Mouse (Mus musculus): ENCODE results near the gene Adipor2. TPM values are rescaled to one million over a fixed set of nuclear protein-coding genes. Genes with fewer than 3 reads are reported as not detected.
"Not testable (repeated sequence)": the region's sequence is repeated elsewhere in the genome, so short reads cannot be mapped to it uniquely, and the experiment has no call there.

Adipor2 gene
- polyA plus RNA-seq, 1 experiment from 2014 or later, result 45.0 TPM

DNA sequence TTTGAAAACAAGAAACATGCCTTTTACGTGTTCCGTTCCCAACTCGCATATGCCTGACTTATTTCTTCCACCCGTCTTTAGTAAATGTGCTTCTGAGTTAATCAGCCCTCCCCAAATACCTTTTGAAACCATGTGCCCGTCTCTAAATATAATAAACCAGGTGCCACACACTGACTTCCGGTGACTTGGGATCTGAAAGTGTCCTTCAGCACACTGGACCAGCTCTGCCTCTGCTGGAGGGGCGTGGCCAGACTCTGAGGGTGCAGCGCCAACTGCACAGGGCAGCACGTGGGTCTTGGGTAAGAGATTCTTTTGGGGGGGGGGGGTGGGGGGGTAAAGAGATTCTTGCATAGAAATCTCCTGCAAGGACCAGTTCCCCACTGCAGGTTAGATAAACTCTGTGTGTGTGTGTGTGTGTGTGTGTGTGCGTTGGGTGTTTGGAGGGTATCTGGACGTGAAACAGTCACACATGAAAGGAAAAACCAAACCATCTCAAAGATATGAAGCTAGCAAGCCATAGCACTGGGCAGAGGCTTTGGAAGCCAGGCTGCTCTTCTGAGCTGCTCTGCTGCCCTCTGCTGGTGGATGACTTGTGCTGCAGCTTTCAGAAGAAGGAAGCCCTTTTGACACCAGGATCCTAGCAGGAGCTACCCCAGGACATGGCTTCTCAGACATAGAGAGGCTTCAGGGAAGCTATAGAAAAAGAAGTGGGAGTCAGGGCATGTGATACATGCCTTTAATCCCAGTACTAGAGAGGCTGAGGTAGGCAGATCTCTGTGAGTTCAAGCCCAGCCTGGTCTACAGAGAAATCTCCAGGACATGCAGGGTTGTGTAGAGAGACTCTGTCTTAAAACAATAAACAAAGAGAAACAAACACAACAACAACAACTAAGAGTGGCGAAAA lies 26.5 kb upstream of the Adipor2 start:
- 49% methylated on average over 12 of the region's 12 CpGs for WGBS
- no peak; the same call in 1 of the 2 replicates for ATAC-seq (replicated peaks; ENCODE audit: low FRiP score)
- Histone ChIP-seq H3K27me3 (0 out of 2 replicates have a peak, but pooled peaks cover 4% of the 10 kb centered on the region), H3K4me1 (peaks cover 13% of the 10 kb centered on the region), H3K4me2 (no peak overlapping the region), H3K36me3 (no peaks in the 10 kb centered on the region), H3K9me3 (replicated peaks) (no peaks in the 10 kb centered on the region), H3K27ac (no peak overlapping the region), H3K4me3 (replicated peaks) (no peak overlapping the region), H3K9ac (no peak overlapping the region)

DNA sequence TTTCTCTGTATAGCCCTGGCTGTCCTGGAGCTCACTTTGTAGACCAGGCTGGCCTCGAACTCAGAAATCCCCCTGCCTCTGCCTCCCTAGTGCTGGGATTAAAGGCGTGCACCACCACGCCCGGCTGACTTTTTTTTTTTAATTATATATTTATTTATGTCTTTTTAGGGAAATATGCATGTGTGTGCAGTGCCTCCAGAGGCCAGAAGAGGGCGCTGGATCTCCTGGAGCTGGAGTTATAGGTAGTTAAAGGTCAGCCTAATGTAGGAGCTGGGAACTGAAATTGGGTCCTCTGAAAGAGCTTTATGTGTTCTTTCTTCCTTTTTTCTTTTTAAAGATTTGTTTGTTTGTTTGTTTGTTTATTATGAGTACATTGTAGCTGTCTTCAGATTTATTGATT lies 25.2 kb upstream of the Adipor2 start:
- not testable (repeated sequence) for H3K36me3 ChIP-seq; ATAC-seq (replicated peaks; ENCODE audit: low FRiP score); H3K27me3 ChIP-seq; H3K4me2 ChIP-seq; H3K9me3 ChIP-seq (replicated peaks); H3K9ac ChIP-seq; H3K27ac ChIP-seq; H3K4me3 ChIP-seq (replicated peaks)
- 81% methylated on average over 5 of the region's 5 CpGs for WGBS
- peaks cover 14% of the 10 kb centered on the region for H3K4me1 ChIP-seq

DNA sequence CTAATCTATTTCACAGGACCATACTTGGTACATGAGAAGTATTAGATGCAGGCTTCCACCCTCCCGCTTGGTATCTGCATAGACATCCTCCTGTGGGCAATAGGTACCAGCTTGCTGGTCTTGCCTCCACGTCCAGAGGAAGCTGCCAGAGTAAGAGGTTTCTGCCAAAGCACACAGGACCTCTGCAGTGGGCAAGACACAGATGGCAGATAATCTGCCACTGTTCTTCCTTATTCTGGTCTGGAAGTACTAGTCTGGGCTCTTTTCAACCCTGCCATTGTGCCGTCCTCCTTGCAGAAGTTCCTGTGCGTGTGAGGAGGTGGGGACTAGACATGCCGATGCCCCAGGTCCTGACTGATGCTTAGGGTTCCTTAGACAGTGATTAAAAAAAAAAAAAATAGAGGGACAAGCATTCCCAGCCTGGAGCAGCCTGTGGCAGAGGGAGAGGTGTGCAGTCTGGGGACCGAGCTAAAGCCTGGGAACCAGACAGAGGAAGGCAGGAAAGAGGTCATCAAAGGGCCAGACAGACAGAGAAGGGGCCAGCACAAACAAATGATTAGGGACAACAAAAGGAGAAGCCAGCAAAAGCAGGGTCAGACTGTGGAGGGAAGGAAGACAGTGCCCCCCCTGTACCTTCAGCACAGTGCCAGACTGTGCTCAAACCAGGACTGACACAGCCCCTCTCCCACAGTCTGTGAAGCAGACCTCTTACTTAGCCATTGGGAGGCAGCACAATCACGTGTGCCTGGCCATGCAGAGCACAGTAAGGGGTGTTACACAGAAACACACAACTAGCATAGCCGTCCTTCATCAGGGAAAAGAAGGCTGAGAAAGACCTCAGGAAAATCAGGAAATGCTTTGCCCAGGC lies 20.6 kb upstream of the Adipor2 start:
- Histone ChIP-seq H3K27ac (no peak overlapping the region), H3K9me3 (replicated peaks) (no peaks in the 10 kb centered on the region), H3K9ac (no peak overlapping the region), H3K27me3 (no peaks in the 10 kb centered on the region), H3K4me1 (peaks cover 10% of the 10 kb centered on the region), H3K4me3 (replicated peaks) (no peak overlapping the region), H3K4me2 (no peak overlapping the region), H3K36me3 (no peaks in the 10 kb centered on the region)
- 41% methylated on average over 8 of the region's 8 CpGs for WGBS
- ATAC-seq (replicated peaks; ENCODE audit: low FRiP score), result 0 out of 2 replicates have a peak, but pooled peaks have one; percentile 52

DNA sequence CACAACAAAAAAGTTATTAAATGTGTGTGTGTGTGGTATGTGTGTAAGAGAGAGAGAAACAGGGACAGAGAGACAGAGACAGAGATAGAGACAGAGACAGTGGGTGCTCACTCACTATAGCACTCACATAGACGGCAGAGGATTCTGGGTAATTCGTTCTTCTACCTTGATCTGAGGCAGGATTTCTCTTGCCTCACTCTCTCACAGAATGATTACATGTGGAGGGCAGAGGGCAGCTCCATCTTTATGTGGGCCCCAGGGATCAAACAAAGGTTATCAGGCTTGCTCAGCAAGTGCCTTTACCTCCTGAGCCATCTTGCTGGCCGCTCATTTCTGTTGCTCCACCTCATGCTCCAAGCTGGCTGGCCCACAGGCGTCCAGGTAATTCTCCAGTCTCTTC lies 16.9 kb upstream of the Adipor2 start:
- H3K27me3 ChIP-seq, result no peaks in the 10 kb centered on the region
- no peak overlapping the region for H3K9ac ChIP-seq
- 92% methylated on average over 4 of the region's 4 CpGs for WGBS
- no peak for ATAC-seq (replicated peaks; ENCODE audit: low FRiP score)
- peaks cover 16% of the 10 kb centered on the region for H3K4me1 ChIP-seq
- no peak overlapping the region for H3K27ac ChIP-seq
- no peaks in the 10 kb centered on the region for H3K9me3 ChIP-seq (replicated peaks)
- H3K4me3 ChIP-seq (replicated peaks), result no peak overlapping the region
- 0 out of 2 replicates have a peak, but pooled peaks cover under 1% of the 10 kb centered on the region for H3K36me3 ChIP-seq
- no peak overlapping the region for H3K4me2 ChIP-seq

DNA sequence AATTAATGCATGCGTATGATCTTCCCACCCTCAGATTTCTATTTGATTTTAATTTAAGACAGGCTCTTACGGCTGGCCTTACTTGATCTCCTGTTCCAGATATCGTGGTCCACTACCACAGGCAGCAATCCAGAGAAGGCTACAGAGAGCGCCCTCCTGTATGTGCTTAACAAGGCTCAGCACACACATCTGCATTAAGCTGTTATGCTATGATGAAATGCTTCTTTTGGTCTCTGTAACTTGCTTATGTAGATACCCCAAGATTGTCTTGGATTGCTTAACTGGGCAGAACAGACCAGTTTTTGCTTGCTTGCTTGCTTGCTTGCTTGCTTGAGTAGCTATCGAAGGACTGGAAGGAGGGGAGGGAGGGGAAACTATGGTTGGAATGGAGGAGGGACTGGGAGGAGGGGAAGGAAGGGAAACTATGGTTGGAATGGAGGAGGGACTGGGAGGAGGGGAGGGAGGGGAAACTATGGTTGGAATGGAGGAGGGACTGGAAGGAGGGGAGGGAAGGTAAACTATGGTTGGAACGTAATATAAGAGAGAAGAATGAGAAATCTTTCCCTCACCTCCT lies 14.3 kb upstream of the Adipor2 start:
- H3K4me1 ChIP-seq, result peaks cover 5% of the 10 kb centered on the region; the same call in 1 of the 2 replicates
- no peaks in the 10 kb centered on the region for H3K27me3 ChIP-seq
- no peaks in the 10 kb centered on the region for H3K9me3 ChIP-seq (replicated peaks)
- ATAC-seq (replicated peaks; ENCODE audit: low FRiP score), result peak; percentile 57
- H3K27ac ChIP-seq, result peak overlapping the region; percentile 61
- no peak overlapping the region for H3K4me3 ChIP-seq (replicated peaks)
- H3K36me3 ChIP-seq, result 0 out of 2 replicates have a peak, but pooled peaks cover 4% of the 10 kb centered on the region
- H3K9ac ChIP-seq, result no peak overlapping the region
- WGBS, result 67% methylated on average over 6 of the region's 6 CpGs
- H3K4me2 ChIP-seq, result no peak overlapping the region

DNA sequence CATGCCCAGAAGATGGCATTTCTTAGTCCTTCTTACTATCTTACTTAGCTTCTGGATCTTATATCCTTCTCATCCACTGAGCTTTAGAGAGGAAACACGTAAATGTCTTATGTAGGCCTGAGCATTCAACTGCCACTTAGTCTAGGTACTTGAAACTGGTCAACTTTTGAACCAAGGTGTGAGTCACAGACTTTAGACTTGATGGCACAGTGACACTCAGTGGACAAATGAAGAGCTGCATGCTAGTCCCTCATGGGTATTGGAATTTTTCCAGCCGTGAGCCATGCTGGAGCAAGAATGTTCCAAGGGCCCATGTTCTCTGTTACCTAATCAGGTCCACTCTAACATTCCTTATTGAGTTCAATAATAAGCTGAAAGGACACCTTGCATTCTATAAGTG lies 13.0 kb upstream of the Adipor2 start:
- Histone ChIP-seq H3K36me3 (0 out of 2 replicates have a peak, but pooled peaks cover 4% of the 10 kb centered on the region), H3K4me2 (no peak overlapping the region), H3K27me3 (no peaks in the 10 kb centered on the region), H3K27ac (no peak overlapping the region), H3K9ac (no peak overlapping the region), H3K4me1 (peaks cover 5% of the 10 kb centered on the region; the same call in 1 of the 2 replicates), H3K9me3 (replicated peaks) (no peaks in the 10 kb centered on the region), H3K4me3 (replicated peaks) (no peak overlapping the region)
- 0 out of 2 replicates have a peak, but pooled peaks have one; percentile 31 for ATAC-seq (replicated peaks; ENCODE audit: low FRiP score)
- 55% methylated on average over 2 of the region's 2 CpGs for WGBS

- H3K27me3 ChIP-seq, result no peaks in the 10 kb centered on the region
- no peak overlapping the region for H3K4me3 ChIP-seq (replicated peaks)
- 0 out of 2 replicates have a peak, but pooled peaks cover 4% of the 10 kb centered on the region for H3K36me3 ChIP-seq
- 98% methylated on average over 13 of the region's 13 CpGs for WGBS
- ATAC-seq (replicated peaks; ENCODE audit: low FRiP score), result no peak
- no peak overlapping the region for H3K4me2 ChIP-seq
- H3K9ac ChIP-seq, result no peak overlapping the region
- no peak overlapping the region for H3K27ac ChIP-seq
- no peaks in the 10 kb centered on the region for H3K9me3 ChIP-seq (replicated peaks)
- peaks cover 5% of the 10 kb centered on the region; the same call in 1 of the 2 replicates for H3K4me1 ChIP-seq
Observed at GRCm38 (mm10) chr6:119429311-119429710, 11.8 kb upstream of the Adipor2 start.

- H3K4me2 ChIP-seq, result no peak overlapping the region
- H3K27ac ChIP-seq, result no peak overlapping the region
- no peaks in the 10 kb centered on the region for H3K27me3 ChIP-seq
- H3K4me1 ChIP-seq, result peaks cover 5% of the 10 kb centered on the region; the same call in 1 of the 2 replicates
- ATAC-seq (replicated peaks; ENCODE audit: low FRiP score), result no peak
- H3K36me3 ChIP-seq, result 0 out of 2 replicates have a peak, but pooled peaks cover 4% of the 10 kb centered on the region
- H3K9ac ChIP-seq, result no peak overlapping the region
- H3K9me3 ChIP-seq (replicated peaks), result no peaks in the 10 kb centered on the region
- 84% methylated on average over 3 of the region's 3 CpGs for WGBS
- H3K4me3 ChIP-seq (replicated peaks), result no peak overlapping the region
Observed at GRCm38 (mm10) chr6:119428611-119429010, 11.1 kb upstream of the Adipor2 start.

DNA sequence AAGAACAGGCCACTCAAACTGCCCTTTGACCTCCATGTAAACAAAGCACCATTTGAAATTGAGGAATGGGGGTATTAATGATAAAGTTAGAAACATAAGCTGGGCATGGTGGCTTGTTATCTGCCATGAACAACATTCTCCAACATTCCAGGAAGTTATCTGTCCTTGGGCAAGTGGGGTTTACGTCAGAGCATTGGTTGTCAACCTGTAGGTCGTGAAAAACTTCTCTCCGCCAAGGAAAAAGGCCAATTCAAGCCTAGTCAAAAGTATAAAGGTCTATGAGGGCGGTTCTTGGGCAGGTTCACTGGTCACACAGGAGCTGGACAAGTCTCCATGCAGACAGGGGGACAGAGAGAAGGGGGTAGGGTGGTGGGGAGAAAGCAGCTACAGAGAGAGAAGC lies 3.5 kb upstream of the Adipor2 start:
- 87% methylated on average over 4 of the region's 4 CpGs for WGBS
- H3K27ac ChIP-seq, result no peak overlapping the region
- no peak for ATAC-seq (replicated peaks; ENCODE audit: low FRiP score)

DNA sequence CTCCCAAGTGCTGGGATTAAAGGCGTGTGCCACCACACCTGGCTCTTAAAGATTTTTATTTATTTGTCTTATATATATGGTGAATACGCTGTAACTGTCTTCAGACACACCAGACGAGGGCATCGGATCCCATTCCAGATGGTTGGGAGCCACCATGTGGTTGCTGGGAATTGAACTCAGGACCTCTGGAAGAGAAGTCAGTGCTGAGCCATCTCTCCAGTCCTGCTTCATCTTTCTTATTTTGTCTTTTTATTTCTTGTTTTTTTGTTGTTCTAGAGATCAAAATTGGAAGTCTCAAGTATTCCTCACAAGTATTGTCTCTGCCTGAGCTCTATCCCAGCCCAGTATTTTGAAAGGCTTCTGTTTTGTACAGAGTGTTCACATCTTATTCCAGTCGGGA lies 2.9 kb upstream of the Adipor2 start:
- Histone ChIP-seq H3K27ac (no peak overlapping the region), H3K36me3 (no peaks in the 10 kb centered on the region), H3K4me1 (peaks cover 10% of the 10 kb centered on the region), H3K27me3 (no peaks in the 10 kb centered on the region), H3K4me2 (no peak overlapping the region), H3K9me3 (replicated peaks) (no peaks in the 10 kb centered on the region), H3K4me3 (replicated peaks) (no peak overlapping the region), H3K9ac (no peak overlapping the region)
- ATAC-seq (replicated peaks; ENCODE audit: low FRiP score), result no peak
- WGBS, result 88% methylated on average over 5 of the region's 5 CpGs

More for the DNA sequence above, 3.5 kb upstream of the Adipor2 start:
- no peak overlapping the region for H3K4me2 ChIP-seq
- no peaks in the 10 kb centered on the region for H3K36me3 ChIP-seq
- no peaks in the 10 kb centered on the region for H3K9me3 ChIP-seq (replicated peaks)
- no peaks in the 10 kb centered on the region for H3K27me3 ChIP-seq
- no peak overlapping the region for H3K4me3 ChIP-seq (replicated peaks)
- H3K4me1 ChIP-seq, result peaks cover 10% of the 10 kb centered on the region
- H3K9ac ChIP-seq, result no peak overlapping the region

DNA sequence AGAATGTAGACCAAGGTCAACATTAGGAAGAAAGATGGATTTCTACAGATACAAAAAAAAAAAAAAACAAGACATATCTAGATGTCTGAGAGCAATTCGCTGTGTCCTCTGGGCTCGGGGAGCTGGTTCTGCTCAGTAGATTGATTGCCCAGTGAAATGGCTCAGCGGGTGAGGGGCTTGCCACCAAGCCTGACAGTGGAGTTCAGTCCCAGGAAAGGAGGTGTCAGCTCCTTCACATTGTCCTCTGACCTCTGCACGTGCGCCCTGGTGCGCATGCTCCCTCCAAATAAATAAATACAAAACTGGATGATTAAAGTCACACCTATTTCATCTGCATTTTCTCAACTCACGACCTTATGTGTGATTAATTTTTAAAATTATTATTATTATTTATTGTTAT lies 1.9 kb upstream of the Adipor2 start:
- no peaks in the 10 kb centered on the region for H3K9me3 ChIP-seq (replicated peaks)
- no peak overlapping the region for H3K27ac ChIP-seq
- no peak overlapping the region for H3K4me3 ChIP-seq (replicated peaks)
- WGBS, result 41% methylated on average over 7 of the region's 7 CpGs
- H3K9ac ChIP-seq, result no peak overlapping the region
- no peaks in the 10 kb centered on the region for H3K27me3 ChIP-seq
- H3K4me2 ChIP-seq, result no peak overlapping the region
- no peak for ATAC-seq (replicated peaks; ENCODE audit: low FRiP score)
- no peaks in the 10 kb centered on the region for H3K36me3 ChIP-seq
- peaks cover 10% of the 10 kb centered on the region for H3K4me1 ChIP-seq

All from kidney, embryonic 15.5 days (tissue).